Mouse (Mus musculus): ENCODE results near the gene Asgr1.
A peak's percentile ranks its signal among the peaks of the same experiment; 100 is the strongest.
"Not testable (repeated sequence)": the region's sequence is repeated elsewhere in the genome, so short reads cannot be mapped to it uniquely, and the experiment has no call there.

The Asgr1 gene

GRCm38 (mm10) chr11:70053898-70054570 is at the start of gene Asgr1:
Asgr1 (plus strand) TSS chr11:70054085.
- no peak for DNase-seq

- peak in 1 of 2 experiments; percentile 24 for DNase-seq
Measured at GRCm38 (mm10) chr11:70005521-70005920, 48.4 kb upstream of the Asgr1 start.

GRCm38 (mm10) chr11:70010033-70010432 is 43.9 kb upstream of the Asgr1 start:
- DNase-seq, result no peak

GRCm38 (mm10) chr11:70010548-70010947 is 43.3 kb upstream of the Asgr1 start:
- no peak for DNase-seq

GRCm38 (mm10) chr11:70010961-70011360 is 42.9 kb upstream of the Asgr1 start:
- DNase-seq, result no peak

GRCm38 (mm10) chr11:70012931-70013330 is 41.0 kb upstream of the Asgr1 start:
- DNase-seq, result no peak

GRCm38 (mm10) chr11:70013408-70013807 is 40.5 kb upstream of the Asgr1 start:
- peak in 1 of 2 experiments; percentile 9 for DNase-seq

GRCm38 (mm10) chr11:70014051-70014450 is 39.8 kb upstream of the Asgr1 start:
- DNase-seq, result no peak

GRCm38 (mm10) chr11:70014880-70015558 is 38.9 kb upstream of the Asgr1 start, which contains the start of gene Acadvl:
Acadvl (minus strand) TSS chr11:70015411.
- peak; percentile 91 to 92 for DNase-seq

GRCm38 (mm10) chr11:70015677-70016076 is 38.2 kb upstream of the Asgr1 start:
- no peak for DNase-seq

GRCm38 (mm10) chr11:70016177-70016576 is 37.7 kb upstream of the Asgr1 start:
- DNase-seq, result not testable (repeated sequence)

- no peak for DNase-seq
Measured at GRCm38 (mm10) chr11:70016669-70017068, 37.2 kb upstream of the Asgr1 start, which contains the start of gene Dlg4. Dlg4 (plus strand) TSS chr11:70016942.

GRCm38 (mm10) chr11:70017199-70017767 is 36.6 kb upstream of the Asgr1 start:
- peak in 1 of 2 experiments; percentile 22 for DNase-seq

- peak; percentile 88 to 93 for DNase-seq
Measured at GRCm38 (mm10) chr11:70018131-70018990, 35.5 kb upstream of the Asgr1 start.

- peak in 1 of 2 experiments; percentile 4 for DNase-seq
Measured at GRCm38 (mm10) chr11:70019495-70020021, 34.3 kb upstream of the Asgr1 start.

GRCm38 (mm10) chr11:70020022-70020631 is 33.8 kb upstream of the Asgr1 start:
- peak in 1 of 2 experiments; percentile 54 for DNase-seq

- peak; percentile 84 to 86 for DNase-seq
Measured at GRCm38 (mm10) chr11:70020731-70021263, 33.1 kb upstream of the Asgr1 start.

GRCm38 (mm10) chr11:70021264-70022132 is 32.4 kb upstream of the Asgr1 start:
- peak; percentile 96 to 98 for DNase-seq

- peak; percentile 55 to 70 for DNase-seq
Measured at GRCm38 (mm10) chr11:70023481-70024150, 30.3 kb upstream of the Asgr1 start.

- peak in 1 of 2 experiments; percentile 7 for DNase-seq
Measured at GRCm38 (mm10) chr11:70024151-70024514, 29.8 kb upstream of the Asgr1 start.

Data from cerebellum, postnatal 14 days (tissue).